Mouse (Mus musculus) kidney, embryonic 16.5 days (tissue): ENCODE results near the gene Nectin3. TPM values are rescaled to one million over a fixed set of nuclear protein-coding genes. Genes with fewer than 3 reads are reported as not detected.
A peak's percentile ranks its signal among the peaks of the same experiment; 100 is the strongest.

Source experiments
- ATAC-seq: fragments of 200-750 bp; cut with Nextera tagmentation; 2 replicates; pipeline ENCODE4 v1.8.0; 2017; ENCODE audit warnings: moderate TSS enrichment; ENCODE audit not compliant: low FRiP score, low TSS enrichment
- H3K27ac ChIP-seq: fragments of 300-500 bp; sonication (generic); 2 replicates; pipeline ENCODE4 v1.5.1; 2014; ENCODE audit warnings: low read length
- H3K27me3 ChIP-seq: fragments of 300-500 bp; sonication (generic); 2 replicates; pipeline ENCODE4 v1.6.1; 2014; ENCODE audit warnings: low read length, control low read depth, mixed read lengths; ENCODE audit not compliant: insufficient read depth
- H3K36me3 ChIP-seq: fragments of 300-500 bp; sonication (generic); 2 replicates; pipeline ENCODE4 v1.6.1; 2014; ENCODE audit warnings: low read length, control low read depth, mixed read lengths; ENCODE audit not compliant: insufficient read depth
- H3K4me1 ChIP-seq: fragments of 300-500 bp; sonication (generic); 2 replicates; pipeline ENCODE4 v1.6.1; 2014; ENCODE audit warnings: low read length, control low read depth, mixed read lengths; ENCODE audit not compliant: insufficient read depth
- H3K4me2 ChIP-seq: fragments of 300-500 bp; sonication (generic); replicated peaks from 2 replicates; pipeline ENCODE4 v1.6.1; 2014; ENCODE audit warnings: low read depth, low read length
- H3K4me3 ChIP-seq: fragments of 300-500 bp; sonication (generic); 2 replicates; pipeline ENCODE4 v1.5.1; 2014; ENCODE audit warnings: mild to moderate bottlenecking, low read length
- H3K9ac ChIP-seq: fragments of 300-500 bp; sonication (generic); replicated peaks from 2 replicates; pipeline ENCODE4 v1.6.1; 2014; ENCODE audit warnings: low read length
- H3K9me3 ChIP-seq: fragments of 300-500 bp; sonication (generic); 2 replicates; pipeline ENCODE4 v1.6.1; 2016; ENCODE audit warnings: low read length, control low read depth
- WGBS: fragments of 180-500 bp; shearing (Covaris S2); extraction: QIAGEN DNeasy Blood & Tissue Kit; methylation state at CpG from one replicate; pipeline ENCODE4 v1.1.7; 2014; 5-methylcytosine and 5-hydroxymethylcytosine counted together
- polyA plus RNA-seq: library from polyadenylated mRNA; unstranded; fragments of >200 nt; fragmentation: Nextera tagmentation; extraction: Ambion mirVana; gene quantifications from 2 replicates; pipeline ENCODE4 v1.2.1, GENCODE M21; 2015

The Nectin3 gene
- polyA plus RNA-seq, 1 experiment from 2014 or later: 16.7 TPM

- Histone ChIP-seq H3K4me3 (no peak overlapping the region), H3K9me3 (no peaks in the 10 kb centered on the region), H3K9ac (no peak overlapping the region), H3K4me1 (no peaks in the 10 kb centered on the region), H3K27ac (no peak overlapping the region), H3K27me3 (no peaks in the 10 kb centered on the region), H3K4me2 (no peak overlapping the region), H3K36me3 (peaks cover 13% of the 10 kb centered on the region; the same call in 1 of the 2 replicates)
- ATAC-seq: no peak
- WGBS: 62% methylated on average over 5 of the region's 5 CpGs
Measured at GRCm38 (mm10) chr16:46431317-46431716, 67.0 kb downstream of the Nectin3 start.

- Histone ChIP-seq H3K36me3 (peaks cover 14% of the 10 kb centered on the region; the same call in 1 of the 2 replicates), H3K4me2 (no peak overlapping the region), H3K4me1 (no peaks in the 10 kb centered on the region), H3K9ac (no peak overlapping the region), H3K9me3 (0 out of 2 replicates have a peak, but pooled peaks cover 4% of the 10 kb centered on the region), H3K4me3 (no peak overlapping the region), H3K27me3 (no peaks in the 10 kb centered on the region), H3K27ac (no peak overlapping the region)
- 90% methylated on average over 3 of the region's 3 CpGs for WGBS
- ATAC-seq: no peak
Measured at GRCm38 (mm10) chr16:46416177-46416576, 82.1 kb downstream of the Nectin3 start.

- H3K4me3 ChIP-seq: no peak overlapping the region
- no peak overlapping the region for H3K27ac ChIP-seq
- H3K4me2 ChIP-seq: no peak overlapping the region
- H3K27me3 ChIP-seq: no peaks in the 10 kb centered on the region
- no peak overlapping the region for H3K9ac ChIP-seq
- no peaks in the 10 kb centered on the region for H3K36me3 ChIP-seq
- WGBS: 87% methylated on average over 3 of the region's 3 CpGs
- no peaks in the 10 kb centered on the region for H3K9me3 ChIP-seq
- H3K4me1 ChIP-seq: no peaks in the 10 kb centered on the region
- ATAC-seq: no peak
Measured at GRCm38 (mm10) chr16:46410739-46411057, 87.6 kb downstream of the Nectin3 start.

- no peaks in the 10 kb centered on the region for H3K4me1 ChIP-seq
- H3K4me2 ChIP-seq: no peak overlapping the region
- no peaks in the 10 kb centered on the region for H3K36me3 ChIP-seq
- H3K4me3 ChIP-seq: no peak overlapping the region
- no peak for ATAC-seq
- no peaks in the 10 kb centered on the region for H3K27me3 ChIP-seq
- no peak overlapping the region for H3K27ac ChIP-seq
- H3K9me3 ChIP-seq: no peaks in the 10 kb centered on the region
- H3K9ac ChIP-seq: no peak overlapping the region
- WGBS: 91% methylated on average over 6 of the region's 6 CpGs
Measured at GRCm38 (mm10) chr16:46410053-46410738, 88.1 kb downstream of the Nectin3 start.

GRCm38 (mm10) chr16:46407997-46408396, 90.3 kb downstream of the Nectin3 start:
- Histone ChIP-seq H3K9me3 (no peaks in the 10 kb centered on the region), H3K36me3 (no peaks in the 10 kb centered on the region), H3K27ac (no peak overlapping the region), H3K4me3 (no peak overlapping the region), H3K27me3 (no peaks in the 10 kb centered on the region), H3K9ac (no peak overlapping the region), H3K4me2 (no peak overlapping the region), H3K4me1 (no peaks in the 10 kb centered on the region)
- WGBS: 88% methylated on average over 15 of the region's 15 CpGs
- no peak for ATAC-seq

DNA sequence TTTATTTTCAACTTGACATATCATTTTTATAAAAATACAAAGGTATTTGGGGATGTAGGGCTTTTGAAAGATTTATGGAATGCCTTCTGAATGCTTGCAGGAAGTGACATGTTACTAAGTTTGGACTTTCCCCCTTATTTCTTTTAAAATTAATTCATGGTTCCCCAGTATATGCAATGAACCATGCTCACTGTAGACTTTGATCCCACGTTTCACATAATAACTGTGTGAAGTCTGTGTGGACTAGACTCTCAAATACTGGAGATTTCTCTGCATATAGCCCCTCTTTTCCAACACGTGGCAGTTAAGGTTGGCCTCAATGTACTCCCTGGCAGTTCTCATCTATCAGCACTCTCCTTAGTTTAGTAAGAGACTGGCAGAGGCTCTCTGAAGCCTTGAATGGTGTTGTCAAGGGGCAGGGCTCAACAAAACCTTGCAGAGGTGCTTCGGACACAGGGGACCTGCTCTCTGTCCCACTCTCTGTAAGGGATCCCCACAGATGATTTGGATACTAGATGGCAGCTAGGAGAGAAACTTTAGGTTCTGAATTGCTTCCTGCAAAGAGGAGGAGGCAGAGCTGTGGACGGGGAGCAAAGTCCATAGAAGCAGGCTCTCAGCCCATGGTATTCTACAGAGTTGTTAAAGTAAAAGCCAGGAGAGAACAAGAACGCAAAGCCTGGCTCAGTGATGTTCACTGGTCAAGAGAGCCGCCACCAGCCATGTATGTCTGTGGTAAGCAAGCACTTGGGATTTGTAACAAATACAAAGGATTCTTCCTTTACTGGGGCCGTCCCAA, 91.3 kb downstream of the Nectin3 start:
- Histone ChIP-seq H3K9me3 (no peaks in the 10 kb centered on the region), H3K4me3 (no peak overlapping the region), H3K36me3 (no peaks in the 10 kb centered on the region), H3K4me1 (no peaks in the 10 kb centered on the region), H3K4me2 (no peak overlapping the region), H3K27ac (no peak overlapping the region), H3K9ac (no peak overlapping the region), H3K27me3 (no peaks in the 10 kb centered on the region)
- no peak for ATAC-seq
- 86% methylated on average over 7 of the region's 7 CpGs for WGBS

DNA sequence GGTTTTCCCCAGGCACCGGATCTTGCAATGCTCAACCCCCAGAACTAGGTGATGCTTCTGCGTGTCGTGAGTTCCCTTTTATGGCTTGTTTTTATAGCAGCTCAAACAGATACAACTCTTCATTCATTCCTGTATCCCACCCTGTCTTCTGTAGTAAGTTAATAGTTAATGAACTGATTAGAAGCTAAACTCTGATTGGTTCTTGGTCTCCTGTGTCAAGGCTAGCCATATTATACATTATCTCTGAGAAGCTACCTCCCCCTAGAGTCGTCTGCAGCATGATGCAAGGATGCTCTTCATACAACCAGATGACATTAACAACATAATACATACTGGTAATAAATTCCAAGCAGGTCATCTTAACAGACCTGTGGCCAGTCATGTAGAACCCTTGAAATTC, 100.4 kb downstream of the Nectin3 start:
- Histone ChIP-seq H3K27me3 (no peaks in the 10 kb centered on the region), H3K9ac (no peak overlapping the region), H3K4me1 (no peaks in the 10 kb centered on the region), H3K36me3 (peaks cover 7% of the 10 kb centered on the region; the same call in 1 of the 2 replicates), H3K27ac (no peak overlapping the region), H3K4me3 (no peak overlapping the region), H3K4me2 (no peak overlapping the region), H3K9me3 (no peaks in the 10 kb centered on the region)
- WGBS: 80% methylated on average over 4 of the region's 4 CpGs
- ATAC-seq: no peak

GRCm38 (mm10) chr16:46389415-46390033, 108.8 kb downstream of the Nectin3 start:
- H3K4me2 ChIP-seq: no peak overlapping the region
- H3K36me3 ChIP-seq: no peaks in the 10 kb centered on the region; the same call in 1 of the 2 replicates
- no peak overlapping the region for H3K27ac ChIP-seq
- peaks cover 6% of the 10 kb centered on the region; the same call in 1 of the 2 replicates for H3K4me1 ChIP-seq
- H3K27me3 ChIP-seq: no peaks in the 10 kb centered on the region
- no peak overlapping the region for H3K4me3 ChIP-seq
- WGBS: 74% methylated on average over 6 of the region's 6 CpGs
- no peaks in the 10 kb centered on the region for H3K9me3 ChIP-seq
- H3K9ac ChIP-seq: no peak overlapping the region
- ATAC-seq: 0 out of 2 replicates have a peak, but pooled peaks have one; percentile 16

- no peak overlapping the region for H3K4me3 ChIP-seq
- no peak overlapping the region for H3K4me2 ChIP-seq
- H3K9me3 ChIP-seq: no peaks in the 10 kb centered on the region
- H3K27me3 ChIP-seq: no peaks in the 10 kb centered on the region
- no peak overlapping the region for H3K9ac ChIP-seq
- ATAC-seq: peak; percentile 60; the same call in 1 of the 2 replicates
- H3K27ac ChIP-seq: no peak overlapping the region
- no peaks in the 10 kb centered on the region; the same call in 1 of the 2 replicates for H3K36me3 ChIP-seq
- H3K4me1 ChIP-seq: peaks cover 6% of the 10 kb centered on the region; the same call in 1 of the 2 replicates
- 52% methylated on average over 11 of the region's 11 CpGs for WGBS
Measured at GRCm38 (mm10) chr16:46388527-46389414, 109.6 kb downstream of the Nectin3 start.
